Mouse (Mus musculus) megakaryocyte, embryonic 14.5 days (primary cell): ENCODE measurements around the gene Slbp. TPM values are rescaled to one million over a fixed set of nuclear protein-coding genes. Genes with fewer than 3 reads are reported as not detected.

Experiments
- H3K27me3 ChIP-seq: replicated peaks from 2 replicates; pipeline ENCODE3; 2012; ENCODE audit warnings: inconsistent platforms
- H3K36me3 ChIP-seq: replicated peaks from 2 replicates; pipeline ENCODE3; 2012; ENCODE audit warnings: low read length, inconsistent platforms, mixed read lengths
- H3K4me1 ChIP-seq: 2 replicates; pipeline ENCODE4 v1.6.1; 2012; ENCODE audit warnings: inconsistent platforms
- H3K4me3 ChIP-seq: replicated peaks from 2 replicates; pipeline ENCODE3; 2012; ENCODE audit warnings: moderate library complexity, mild to moderate bottlenecking, inconsistent platforms
- H3K9me3 ChIP-seq: 2 replicates; pipeline ENCODE4 v1.6.1; 2012; ENCODE audit warnings: inconsistent platforms
- FLI1 ChIP-seq: IDR thresholded peaks from 2 replicates; pipeline ENCODE4 v1.6.1; 2012; ENCODE audit warnings: low read length, inconsistent platforms, mixed read lengths
- GATA1 ChIP-seq: IDR thresholded peaks from 3 replicates; pipeline ENCODE4 v1.6.1; 2012; ENCODE audit warnings: mixed read lengths, low read length, inconsistent platforms, borderline replicate concordance
- polyA plus RNA-seq: library from polyadenylated mRNA; stranded (reverse); fragments of >175 nt; gene quantifications from 2 replicates; pipeline ENCODE4 v1.2.3, GENCODE M21; 2012; ENCODE audit warnings: low replicate concordance; ENCODE audit not compliant: insufficient read depth

The Slbp gene
- polyA plus RNA-seq, 1 experiment: 43.9 TPM

DNA sequence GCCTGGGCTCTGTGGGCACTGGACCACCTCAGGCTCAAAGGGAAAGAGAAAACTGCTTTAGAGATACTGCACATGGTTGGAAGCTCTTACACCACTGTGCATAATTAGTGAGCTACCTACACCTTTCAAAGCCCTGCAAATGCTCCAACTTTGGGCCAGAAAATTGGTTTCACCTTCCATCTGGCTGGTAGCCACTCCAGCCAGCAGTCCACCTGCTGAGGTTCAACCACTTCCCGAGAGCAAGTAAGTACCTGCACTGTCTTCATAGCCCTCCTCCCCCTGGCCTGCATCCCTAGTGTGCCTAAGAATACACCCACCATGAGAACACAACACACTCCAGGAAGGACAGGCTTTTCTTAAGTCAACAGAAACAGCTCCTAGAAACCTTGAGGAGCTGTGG lies 40.6 kb downstream of the Slbp start:
- H3K4me3 ChIP-seq: no peak overlapping the region
- peaks cover 85% of the 10 kb centered on the region for H3K36me3 ChIP-seq
- H3K27me3 ChIP-seq: no peaks in the 10 kb centered on the region
- H3K9me3 ChIP-seq: no peaks in the 10 kb centered on the region
- H3K4me1 ChIP-seq: peaks cover 15% of the 10 kb centered on the region
- TF ChIP-seq FLI1: no peak
- no peak for TF ChIP-seq GATA1

DNA sequence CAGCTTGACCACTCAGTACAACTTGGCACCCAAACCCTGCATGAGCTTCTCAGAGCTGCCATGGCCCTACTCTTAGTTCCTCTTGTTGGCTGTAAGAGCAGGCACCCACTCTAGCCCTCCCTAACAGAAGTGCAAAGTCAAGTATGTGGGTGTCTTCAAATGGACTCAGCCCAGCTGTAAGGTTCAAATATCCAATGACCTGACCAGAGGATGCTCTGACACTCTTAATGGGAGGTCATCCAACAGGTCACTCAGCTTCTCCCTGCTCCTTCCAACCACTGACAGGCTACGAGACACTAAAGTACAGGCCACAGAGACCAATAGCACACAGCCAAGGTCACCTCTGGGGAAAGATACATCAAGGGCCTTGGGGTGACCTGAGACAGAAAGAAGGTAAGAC lies 43.1 kb downstream of the Slbp start:
- no peak for TF ChIP-seq GATA1
- TF ChIP-seq FLI1: no peak
- peaks cover 97% of the 10 kb centered on the region for H3K36me3 ChIP-seq
- no peaks in the 10 kb centered on the region for H3K27me3 ChIP-seq
- no peaks in the 10 kb centered on the region for H3K9me3 ChIP-seq
- H3K4me3 ChIP-seq: no peak overlapping the region
- peaks cover 14% of the 10 kb centered on the region for H3K4me1 ChIP-seq

GRCm38 (mm10) chr5:33607434-33607833 lies 44.9 kb downstream of the Slbp start:
- Histone ChIP-seq H3K27me3 (no peaks in the 10 kb centered on the region), H3K9me3 (no peaks in the 10 kb centered on the region), H3K4me1 (peaks cover 14% of the 10 kb centered on the region), H3K4me3 (no peak overlapping the region), H3K36me3 (peaks cover 98% of the 10 kb centered on the region)
- TF ChIP-seq FLI1 (no peak), GATA1 (no peak)

GRCm38 (mm10) chr5:33606631-33607030 lies 45.7 kb downstream of the Slbp start:
- no peaks in the 10 kb centered on the region for H3K9me3 ChIP-seq
- no peaks in the 10 kb centered on the region for H3K27me3 ChIP-seq
- H3K4me3 ChIP-seq: no peak overlapping the region
- peaks cover 14% of the 10 kb centered on the region for H3K4me1 ChIP-seq
- H3K36me3 ChIP-seq: peaks cover 98% of the 10 kb centered on the region
- no peak for TF ChIP-seq FLI1
- TF ChIP-seq GATA1: no peak

DNA sequence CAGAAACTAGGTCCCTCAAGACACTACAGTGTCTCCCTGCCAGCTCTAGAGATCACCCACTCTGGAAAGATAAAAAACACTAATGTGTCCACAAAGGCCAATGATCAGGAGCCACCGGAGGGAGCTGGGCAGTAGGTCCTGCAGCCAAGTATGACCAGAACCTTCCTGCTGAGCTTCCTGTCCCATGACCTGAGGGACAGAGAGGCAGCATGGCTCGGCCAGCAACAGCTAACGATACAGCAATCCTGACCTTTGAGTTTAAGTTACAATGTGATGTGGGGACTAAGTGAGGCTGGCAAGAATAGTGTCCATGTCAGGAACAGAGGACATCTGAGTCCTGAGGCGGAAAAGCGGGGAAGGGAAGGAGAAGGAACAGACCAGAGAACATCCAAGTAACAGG lies 47.1 kb downstream of the Slbp start:
- peaks cover 98% of the 10 kb centered on the region for H3K36me3 ChIP-seq
- peak overlapping the region; percentile 20 for H3K4me3 ChIP-seq
- peaks cover 14% of the 10 kb centered on the region for H3K4me1 ChIP-seq
- no peaks in the 10 kb centered on the region for H3K9me3 ChIP-seq
- TF ChIP-seq FLI1: no peak
- no peak for TF ChIP-seq GATA1
- no peaks in the 10 kb centered on the region for H3K27me3 ChIP-seq

GRCm38 (mm10) chr5:33593620-33594019 lies 58.8 kb downstream of the Slbp start:
- Histone ChIP-seq H3K27me3 (peaks cover 34% of the 10 kb centered on the region), H3K4me1 (peaks cover 5% of the 10 kb centered on the region; the same call in 1 of the 2 replicates), H3K36me3 (peaks cover 11% of the 10 kb centered on the region), H3K4me3 (no peak overlapping the region), H3K9me3 (no peaks in the 10 kb centered on the region)
- no peak for TF ChIP-seq FLI1

DNA sequence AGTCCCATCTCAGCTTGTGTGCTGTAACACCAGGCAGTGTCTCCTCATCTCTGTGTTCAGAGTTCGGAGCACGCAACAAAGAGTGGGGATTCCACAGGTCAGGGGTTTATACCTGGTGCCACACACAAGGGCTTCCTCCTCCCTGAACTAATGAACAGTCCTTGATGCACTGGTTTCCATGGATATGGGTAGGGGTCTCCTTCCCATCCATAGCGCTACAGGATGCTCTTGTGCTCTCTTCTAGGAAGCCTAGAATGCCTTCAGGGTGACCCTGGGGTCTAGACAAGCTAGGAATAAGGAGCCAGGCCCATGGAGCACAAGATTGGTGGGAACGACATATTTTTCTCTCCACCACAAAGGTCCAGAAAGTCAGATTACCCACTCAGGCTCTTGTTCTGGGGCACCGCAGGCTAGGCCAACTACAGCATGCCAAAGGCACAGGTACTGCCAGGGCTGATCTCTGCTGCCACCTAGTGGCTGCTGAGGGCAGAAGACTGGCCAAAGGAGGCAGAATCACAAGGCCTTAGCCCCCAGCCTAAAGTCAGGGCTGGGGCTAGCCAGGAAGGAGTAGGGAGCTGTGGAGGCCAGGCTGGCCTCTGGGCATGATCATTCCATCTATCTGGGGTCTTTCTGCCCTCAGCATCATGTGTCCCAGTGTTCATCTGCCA lies 63.0 kb downstream of the Slbp start:
- Histone ChIP-seq H3K4me1 (peaks cover 5% of the 10 kb centered on the region; the same call in 1 of the 2 replicates), H3K4me3 (no peak overlapping the region), H3K27me3 (peaks cover 65% of the 10 kb centered on the region), H3K9me3 (no peaks in the 10 kb centered on the region), H3K36me3 (no peaks in the 10 kb centered on the region)
- no peak for TF ChIP-seq FLI1
- TF ChIP-seq GATA1: no peak

- Histone ChIP-seq H3K4me1 (peaks cover 9% of the 10 kb centered on the region), H3K36me3 (no peaks in the 10 kb centered on the region), H3K9me3 (no peaks in the 10 kb centered on the region), H3K27me3 (peaks cover 73% of the 10 kb centered on the region), H3K4me3 (no peak overlapping the region)
- no peak for TF ChIP-seq GATA1
- TF ChIP-seq FLI1: no peak
Observed at GRCm38 (mm10) chr5:33588066-33588465, 64.3 kb downstream of the Slbp start.

DNA sequence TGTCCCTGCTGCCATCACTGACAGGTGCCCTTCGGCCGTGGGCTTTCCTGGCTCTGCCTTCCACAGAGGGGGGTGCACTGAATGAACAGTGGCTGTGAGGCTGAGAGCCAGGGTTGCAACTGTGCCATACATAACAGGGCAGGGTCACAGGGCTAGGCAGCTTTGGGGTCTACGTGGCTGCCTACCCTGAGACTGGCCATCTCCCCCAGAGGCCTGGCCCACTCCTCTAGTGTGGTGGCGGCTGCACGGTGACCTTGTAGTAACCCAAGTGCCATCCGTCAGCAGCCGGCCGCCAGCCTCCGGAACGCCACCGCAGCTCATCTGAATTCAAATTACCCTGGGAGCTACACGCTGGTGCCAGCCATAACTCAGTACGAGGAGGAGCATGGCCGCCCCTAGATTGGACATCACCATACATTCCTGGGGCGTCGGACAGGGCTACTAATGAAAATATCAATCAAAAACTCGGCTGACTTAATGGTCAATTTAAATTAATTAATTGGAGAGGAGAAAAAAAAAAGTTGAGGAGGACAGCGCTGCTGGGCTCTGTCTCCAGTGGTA lies 64.8 kb downstream of the Slbp start:
- Histone ChIP-seq H3K9me3 (no peaks in the 10 kb centered on the region), H3K4me1 (peaks cover 11% of the 10 kb centered on the region), H3K4me3 (no peak overlapping the region), H3K36me3 (no peaks in the 10 kb centered on the region), H3K27me3 (peaks cover 76% of the 10 kb centered on the region)
- TF ChIP-seq GATA1 (no peak), FLI1 (no peak)

Other genes with a start within 250 kb of the Slbp start
- not detected in 2 replicates for gene Nkx1-1, start 218.6 kb downstream of the Slbp start, polyA plus RNA-seq
- 54.8 and 80.4 TPM in 2 replicates for gene Fam53a, start 22.9 kb downstream of the Slbp start, polyA plus RNA-seq
- gene Gm9903, start 22.6 kb downstream of the Slbp start, polyA plus RNA-seq: not detected in 2 replicates
- gene Tacc3, start 5.6 kb upstream of the Slbp start, polyA plus RNA-seq: 4.6 and 33.1 TPM in 2 replicates
- 5.7 and 19.6 TPM in 2 replicates for gene Tmem129, start 5.8 kb upstream of the Slbp start, polyA plus RNA-seq
- gene Fgfr3, start 69.1 kb upstream of the Slbp start, polyA plus RNA-seq: 0.39 and 0.68 TPM in 2 replicates
- gene Letm1, start 130.2 kb upstream of the Slbp start, polyA plus RNA-seq: 9.0 and 9.4 TPM in 2 replicates
- 2.4 and 3.3 TPM in 2 replicates for gene Nsd2, start 168.2 kb upstream of the Slbp start, polyA plus RNA-seq